Mouse (Mus musculus) heart, postnatal 0 days (tissue): Measurements from ENCODE around the gene Heatr5a.

Experiments
- CTCF ChIP-seq: IDR thresholded peaks from 2 replicates; pipeline ENCODE4 v1.5.1; 2016; ENCODE audit warnings: antibody characterized with exemption, control low read depth, low read depth
- EP300 ChIP-seq: IDR thresholded peaks from 2 replicates; pipeline ENCODE4 v1.6.1; 2016; ENCODE audit warnings: antibody characterized with exemption, low read depth

- TF ChIP-seq CTCF (no peak), EP300 (no peak)
These were observed 18.8 kb downstream of the Heatr5a start for GRCm38 (mm10) chr12:51952309-51952708.
